Mouse (Mus musculus): Measurements from ENCODE around the gene Nup210. TPM values are rescaled to one million over a fixed set of nuclear protein-coding genes. Genes with fewer than 3 reads are reported as not detected.
A peak's percentile ranks its signal among the peaks of the same experiment; 100 is the strongest.

The Nup210 gene
- total and polyA plus RNA-seq, 3 experiments: 46.3 to 394 (median 71.5) TPM

- Histone ChIP-seq H3K79me2 (ENCODE audit: control insufficient read depth, insufficient read depth, low read length, poor library complexity) (no peaks in the 10 kb centered on the region), H3K36me3 (ENCODE audit: control insufficient read depth in 1 of 2, insufficient read depth in 2 of 2, low read length in 2 of 2) (peaks cover 0 to 2% of the 10 kb centered on the region in 2 experiments; a peak in 2 of 4 replicates), H3K4me3 (ENCODE audit: control insufficient read depth in 1 of 2, insufficient read depth in 1 of 2, low read depth in 2 of 2, low read length in 2 of 2) (peak overlapping the region in 1 of 2 experiments; percentile 65; a peak in 2 of 4 replicates), H3K27me3 (ENCODE audit: control insufficient read depth in 1 of 2, insufficient read depth in 2 of 2, low read length in 2 of 2) (no peaks in the 10 kb centered on the region), H3K4me1 (ENCODE audit: control insufficient read depth in 1 of 2, insufficient read depth in 2 of 2, low read length in 2 of 2) (peaks cover 13 to 18% of the 10 kb centered on the region in 2 experiments; a peak in 3 of 4 replicates), H3K9me3 (replicated peaks; ENCODE audit: insufficient read depth, low read length) (no peaks in the 10 kb centered on the region), H3K27ac (ENCODE audit: control insufficient read depth, low read depth, low read length) (no peak overlapping the region), H3K9ac (ENCODE audit: control insufficient read depth, low read depth, low read length, poor library complexity, severe bottlenecking) (no peak overlapping the region)
- TF ChIP-seq TAL1 (IDR thresholded peaks at IDR 0.05; ENCODE audit: low read length): no peak
- TF ChIP-seq ZNF384 (IDR thresholded peaks at IDR 0.05; ENCODE audit: low read depth, low read length): no peak
- TF ChIP-seq POLR2AphosphoS5 (IDR thresholded peaks at IDR 0.05; ENCODE audit: borderline replicate concordance, low read depth, low read length): no peak
- no peak for TF ChIP-seq MYC (IDR thresholded peaks at IDR 0.05; ENCODE audit: low read depth, low read length)
- no peak for TF ChIP-seq MYB (IDR thresholded peaks at IDR 0.05; ENCODE audit: low read depth, low read length)
- no peak for TF ChIP-seq EP300 (IDR thresholded peaks at IDR 0.05; ENCODE audit: low read depth in 1 of 2, low read length in 2 of 2)
- TF ChIP-seq GATA1 (IDR thresholded peaks at IDR 0.05; ENCODE audit: low read depth, low read length): no peak
- no peak for TF ChIP-seq KAT2A (conservative IDR thresholded peaks at IDR 0.05; ENCODE audit: low read depth, low read length)
- no peak for TF ChIP-seq NRF1 (IDR thresholded peaks at IDR 0.05; ENCODE audit: insufficient read depth, low read depth, low read length, poor library complexity, severe bottlenecking)
- no peak for TF ChIP-seq MAX (IDR thresholded peaks at IDR 0.05; ENCODE audit: low read length)
- no peak for TF ChIP-seq SMC3 (IDR thresholded peaks at IDR 0.05; ENCODE audit: low read depth, low read length)
- TF ChIP-seq ELF1 (IDR thresholded peaks at IDR 0.05; ENCODE audit: low read depth, low read length): no peak
- no peak for TF ChIP-seq BHLHE40 (IDR thresholded peaks at IDR 0.05; ENCODE audit: borderline replicate concordance, low read depth, low read length)
- TF ChIP-seq UBTF (IDR thresholded peaks at IDR 0.05; ENCODE audit: borderline replicate concordance, insufficient read depth, low read depth, low read length): no peak
- no peak for TF ChIP-seq GABPA (IDR thresholded peaks at IDR 0.05; ENCODE audit: low read depth, low read length)
- no peak for TF ChIP-seq SIN3A (IDR thresholded peaks at IDR 0.05; ENCODE audit: low read length)
- TF ChIP-seq E2F4 (IDR thresholded peaks at IDR 0.05; ENCODE audit: borderline replicate concordance, low read depth, low read length): no peak
- no peak for TF ChIP-seq TCF12 (IDR thresholded peaks at IDR 0.05; ENCODE audit: low read depth, low read length)
- TF ChIP-seq MAFK (IDR thresholded peaks at IDR 0.05; ENCODE audit: borderline replicate concordance, low read depth, low read length): no peak
- no peak for TF ChIP-seq CHD2 (IDR thresholded peaks at IDR 0.05; ENCODE audit: low read length)
- no peak for DNase-seq (ENCODE audit: low read depth, low spot score)
These were observed 39.4 kb upstream of the Nup210 start for GRCm38 (mm10) chr6:91156062-91156461.

GRCm38 (mm10) chr6:91155286-91155685 lies 38.7 kb upstream of the Nup210 start:
- Histone ChIP-seq H3K36me3 (ENCODE audit: control insufficient read depth in 1 of 2, insufficient read depth in 2 of 2, low read length in 2 of 2) (peaks cover 0 to 2% of the 10 kb centered on the region in 2 experiments; a peak in 2 of 4 replicates), H3K4me1 (ENCODE audit: control insufficient read depth in 1 of 2, insufficient read depth in 2 of 2, low read length in 2 of 2) (peaks cover 13 to 18% of the 10 kb centered on the region in 2 experiments; a peak in 3 of 4 replicates), H3K4me3 (ENCODE audit: control insufficient read depth in 1 of 2, insufficient read depth in 1 of 2, low read depth in 2 of 2, low read length in 2 of 2) (no peak overlapping the region), H3K79me2 (ENCODE audit: control insufficient read depth, insufficient read depth, low read length, poor library complexity) (no peaks in the 10 kb centered on the region), H3K27me3 (ENCODE audit: control insufficient read depth in 1 of 2, insufficient read depth in 2 of 2, low read length in 2 of 2) (no peaks in the 10 kb centered on the region), H3K27ac (ENCODE audit: control insufficient read depth, low read depth, low read length) (no peak overlapping the region), H3K9me3 (replicated peaks; ENCODE audit: insufficient read depth, low read length) (no peaks in the 10 kb centered on the region), H3K9ac (ENCODE audit: control insufficient read depth, low read depth, low read length, poor library complexity, severe bottlenecking) (no peak overlapping the region)
- TF ChIP-seq GATA1 (IDR thresholded peaks at IDR 0.05; ENCODE audit: low read depth, low read length): peak; percentile 30; the same call in 1 of the 2 replicates
- TF ChIP-seq MEF2A (IDR thresholded peaks at IDR 0.05; ENCODE audit: extremely low read depth, insufficient replicate concordance, low read depth, low read length, poor library complexity, severe bottlenecking): no peak
- TF ChIP-seq CHD2 (IDR thresholded peaks at IDR 0.05; ENCODE audit: low read length): no peak
- TF ChIP-seq RCOR1 (IDR thresholded peaks at IDR 0.05; ENCODE audit: low read depth, low read length): 0 out of 2 replicates have a peak, but pooled peaks have one; percentile 7
- TF ChIP-seq USF1 (IDR thresholded peaks at IDR 0.05; ENCODE audit: low read depth, low read length): 0 out of 2 replicates have a peak, but pooled peaks have one; percentile 40
- DNase-seq (ENCODE audit: low read depth, low spot score): peak; percentile 34
